Mouse (Mus musculus): Measurements from ENCODE around the gene Selenon. TPM values are rescaled to one million over a fixed set of nuclear protein-coding genes. Genes with fewer than 3 reads are reported as not detected.

The Selenon gene
- polyA plus RNA-seq, 1 experiment from 2014 or later, result 16.7 TPM

- Histone ChIP-seq H3K27me3 (ENCODE audit: control insufficient read depth, insufficient read depth, low read length) (no peaks in the 10 kb centered on the region), H3K27ac (ENCODE audit: low read depth, low read length) (0 out of 2 replicates have a peak overlapping the region, but pooled peaks have one; percentile 33), H3K9me3 (ENCODE audit: control insufficient read depth, low read length) (no peaks in the 10 kb centered on the region), H3K4me1 (replicated peaks; ENCODE audit: control insufficient read depth, insufficient read depth, low read length) (no peaks in the 10 kb centered on the region; the same call in 1 of the 2 replicates), H3K9ac (ENCODE audit: low read depth, low read length) (no peak overlapping the region), H3K36me3 (ENCODE audit: control insufficient read depth, insufficient read depth, low read length) (no peaks in the 10 kb centered on the region), H3K4me3 (ENCODE audit: low read depth, low read length) (no peak overlapping the region), H3K4me2 (replicated peaks; ENCODE audit: low read depth, low read length) (no peak overlapping the region)
- DNase-seq (ENCODE audit: low spot score) (no peak), ATAC-seq (ENCODE audit: low FRiP score) (no peak)
- 79% methylated on average over 14 of the region's 14 CpGs for WGBS
Observed at GRCm38 (mm10) chr4:134570704-134571451, 18.9 kb upstream of the Selenon start.

GRCm38 (mm10) chr4:134569831-134570230 is 17.9 kb upstream of the Selenon start:
- Histone ChIP-seq H3K27ac (ENCODE audit: low read depth, low read length) (no peak overlapping the region), H3K27me3 (ENCODE audit: control insufficient read depth, insufficient read depth, low read length) (no peaks in the 10 kb centered on the region), H3K4me1 (replicated peaks; ENCODE audit: control insufficient read depth, insufficient read depth, low read length) (no peaks in the 10 kb centered on the region), H3K36me3 (ENCODE audit: control insufficient read depth, insufficient read depth, low read length) (no peaks in the 10 kb centered on the region), H3K4me2 (replicated peaks; ENCODE audit: low read depth, low read length) (no peak overlapping the region), H3K9ac (ENCODE audit: low read depth, low read length) (no peak overlapping the region), H3K9me3 (ENCODE audit: control insufficient read depth, low read length) (no peaks in the 10 kb centered on the region), H3K4me3 (ENCODE audit: low read depth, low read length) (no peak overlapping the region)
- 78% methylated on average over 8 of the region's 8 CpGs for WGBS
- no peak for ATAC-seq (ENCODE audit: low FRiP score)
- DNase-seq (ENCODE audit: low spot score), result no peak

- Histone ChIP-seq H3K4me2 (replicated peaks; ENCODE audit: low read depth, low read length) (no peak overlapping the region), H3K27me3 (ENCODE audit: control insufficient read depth, insufficient read depth, low read length) (no peaks in the 10 kb centered on the region), H3K4me3 (ENCODE audit: low read depth, low read length) (no peak overlapping the region), H3K4me1 (replicated peaks; ENCODE audit: control insufficient read depth, insufficient read depth, low read length) (no peaks in the 10 kb centered on the region), H3K9ac (ENCODE audit: low read depth, low read length) (no peak overlapping the region), H3K27ac (ENCODE audit: low read depth, low read length) (no peak overlapping the region), H3K9me3 (ENCODE audit: control insufficient read depth, low read length) (no peaks in the 10 kb centered on the region), H3K36me3 (ENCODE audit: control insufficient read depth, insufficient read depth, low read length) (no peaks in the 10 kb centered on the region)
- WGBS, result 73% methylated on average over 6 of the region's 6 CpGs
- no peak for ATAC-seq (ENCODE audit: low FRiP score)
- DNase-seq (ENCODE audit: low spot score), result no peak
Observed at GRCm38 (mm10) chr4:134569205-134569604, 17.2 kb upstream of the Selenon start.

GRCm38 (mm10) chr4:134567377-134568226 is 15.6 kb upstream of the Selenon start:
- Histone ChIP-seq H3K9me3 (ENCODE audit: control insufficient read depth, low read length) (no peaks in the 10 kb centered on the region), H3K4me2 (replicated peaks; ENCODE audit: low read depth, low read length) (no peak overlapping the region), H3K27me3 (ENCODE audit: control insufficient read depth, insufficient read depth, low read length) (no peaks in the 10 kb centered on the region), H3K9ac (ENCODE audit: low read depth, low read length) (no peak overlapping the region), H3K36me3 (ENCODE audit: control insufficient read depth, insufficient read depth, low read length) (no peaks in the 10 kb centered on the region), H3K4me1 (replicated peaks; ENCODE audit: control insufficient read depth, insufficient read depth, low read length) (no peaks in the 10 kb centered on the region), H3K4me3 (ENCODE audit: low read depth, low read length) (no peak overlapping the region), H3K27ac (ENCODE audit: low read depth, low read length) (no peak overlapping the region)
- 0 out of 2 replicates have a peak, but pooled peaks have one; percentile 22 for ATAC-seq (ENCODE audit: low FRiP score)
- 31% methylated on average over 19 of the region's 19 CpGs for WGBS
- peak; percentile 49 for DNase-seq (ENCODE audit: low spot score)

- no peaks in the 10 kb centered on the region for H3K4me1 ChIP-seq (replicated peaks; ENCODE audit: control insufficient read depth, insufficient read depth, low read length)
- WGBS, result 80% methylated on average over 6 of the region's 6 CpGs
- H3K36me3 ChIP-seq (ENCODE audit: control insufficient read depth, insufficient read depth, low read length), result no peaks in the 10 kb centered on the region
- no peaks in the 10 kb centered on the region for H3K9me3 ChIP-seq (ENCODE audit: control insufficient read depth, low read length)
- DNase-seq (ENCODE audit: low spot score) (no peak), ATAC-seq (ENCODE audit: low FRiP score) (no peak)
- H3K4me2 ChIP-seq (replicated peaks; ENCODE audit: low read depth, low read length), result no peak overlapping the region
- no peak overlapping the region for H3K4me3 ChIP-seq (ENCODE audit: low read depth, low read length)
- H3K27me3 ChIP-seq (ENCODE audit: control insufficient read depth, insufficient read depth, low read length), result no peaks in the 10 kb centered on the region
- H3K27ac ChIP-seq (ENCODE audit: low read depth, low read length), result no peak overlapping the region
- H3K9ac ChIP-seq (ENCODE audit: low read depth, low read length), result no peak overlapping the region
Observed at GRCm38 (mm10) chr4:134564093-134564492, 12.1 kb upstream of the Selenon start.

- Histone ChIP-seq H3K4me3 (ENCODE audit: low read depth, low read length) (no peak overlapping the region), H3K4me1 (replicated peaks; ENCODE audit: control insufficient read depth, insufficient read depth, low read length) (no peaks in the 10 kb centered on the region), H3K9me3 (ENCODE audit: control insufficient read depth, low read length) (no peaks in the 10 kb centered on the region), H3K9ac (ENCODE audit: low read depth, low read length) (no peak overlapping the region), H3K4me2 (replicated peaks; ENCODE audit: low read depth, low read length) (no peak overlapping the region), H3K27me3 (ENCODE audit: control insufficient read depth, insufficient read depth, low read length) (no peaks in the 10 kb centered on the region), H3K27ac (ENCODE audit: low read depth, low read length) (no peak overlapping the region), H3K36me3 (ENCODE audit: control insufficient read depth, insufficient read depth, low read length) (no peaks in the 10 kb centered on the region)
- DNase-seq (ENCODE audit: low spot score) (no peak), ATAC-seq (ENCODE audit: low FRiP score) (no peak)
- WGBS, result 92% methylated on average over 16 of the region's 16 CpGs
Observed at GRCm38 (mm10) chr4:134563624-134564023, 11.7 kb upstream of the Selenon start.

GRCm38 (mm10) chr4:134562014-134562413 is 10.0 kb upstream of the Selenon start:
- no peak overlapping the region for H3K4me3 ChIP-seq (ENCODE audit: low read depth, low read length)
- no peak overlapping the region for H3K27ac ChIP-seq (ENCODE audit: low read depth, low read length)
- no peak overlapping the region for H3K9ac ChIP-seq (ENCODE audit: low read depth, low read length)
- H3K4me1 ChIP-seq (replicated peaks; ENCODE audit: control insufficient read depth, insufficient read depth, low read length), result no peaks in the 10 kb centered on the region
- 95% methylated on average over 2 of the region's 2 CpGs for WGBS
- no peak for DNase-seq (ENCODE audit: low spot score)
- ATAC-seq (ENCODE audit: low FRiP score), result no peak
- no peak overlapping the region for H3K4me2 ChIP-seq (replicated peaks; ENCODE audit: low read depth, low read length)
- no peaks in the 10 kb centered on the region for H3K36me3 ChIP-seq (ENCODE audit: control insufficient read depth, insufficient read depth, low read length)
- H3K27me3 ChIP-seq (ENCODE audit: control insufficient read depth, insufficient read depth, low read length), result no peaks in the 10 kb centered on the region
- H3K9me3 ChIP-seq (ENCODE audit: control insufficient read depth, low read length), result no peaks in the 10 kb centered on the region

- H3K27ac ChIP-seq (ENCODE audit: low read depth, low read length), result no peak overlapping the region
- DNase-seq (ENCODE audit: low spot score) (no peak), ATAC-seq (ENCODE audit: low FRiP score) (no peak)
- H3K9ac ChIP-seq (ENCODE audit: low read depth, low read length), result no peak overlapping the region
- no peak overlapping the region for H3K4me3 ChIP-seq (ENCODE audit: low read depth, low read length)
- H3K4me1 ChIP-seq (replicated peaks; ENCODE audit: control insufficient read depth, insufficient read depth, low read length), result no peaks in the 10 kb centered on the region
- H3K9me3 ChIP-seq (ENCODE audit: control insufficient read depth, low read length), result no peaks in the 10 kb centered on the region
- WGBS, result 93% methylated on average over 8 of the region's 8 CpGs
- no peaks in the 10 kb centered on the region for H3K36me3 ChIP-seq (ENCODE audit: control insufficient read depth, insufficient read depth, low read length)
- no peak overlapping the region for H3K4me2 ChIP-seq (replicated peaks; ENCODE audit: low read depth, low read length)
- H3K27me3 ChIP-seq (ENCODE audit: control insufficient read depth, insufficient read depth, low read length), result no peaks in the 10 kb centered on the region
Observed at GRCm38 (mm10) chr4:134560699-134561098, 8.7 kb upstream of the Selenon start.
